22 mouse cellular contexts compared by ENCODE assay signal in the genomic region with DNA sequence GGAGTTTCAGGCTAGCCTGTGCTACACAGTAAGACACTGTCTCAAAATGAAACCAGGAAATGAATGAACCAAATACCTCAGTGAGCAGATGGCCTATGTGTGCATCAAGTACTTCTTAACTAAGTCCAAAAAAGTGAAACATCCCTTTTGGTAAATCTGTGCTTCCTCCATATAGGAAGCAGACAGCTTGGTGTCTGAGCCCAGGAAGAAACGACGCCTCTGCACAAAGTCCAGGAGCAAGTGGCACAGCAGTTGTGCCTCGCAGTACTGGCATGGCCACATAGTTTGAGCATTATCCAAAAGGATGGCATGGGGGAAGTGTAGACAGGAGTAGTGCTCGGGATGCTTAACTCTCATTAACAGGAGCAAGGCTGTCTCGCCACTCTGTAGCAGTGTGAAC.
A peak's percentile ranks its signal among the peaks of the same experiment; 100 is the strongest.
DNase-seq lines count a peak whose midpoint lies in the region; ATAC-seq lines count a peak whose summit lies in the region.
"Had no signal": no experiment of that assay in that cellular context is flagged by ENCODE, and none has a peak within 500 bp of the region (broad histone marks: within the 10 kb centered on the region; RNA-seq: fewer than 3 reads in every experiment).

No protein-coding gene starts in this region.

- peak; percentile 94 for ATAC-seq in frontal cortex, adult (ENCODE audit: low TSS enrichment)
- ATAC-seq: activated CD4-positive, CD25-positive, alpha-beta regulatory T cell, adult 4 months; CD4-positive, CD25-positive, alpha-beta regulatory T cell, adult 4 months; forebrain, embryonic 14.5 days; forebrain, embryonic 16.5 days; Patski had no signal

- intact Hi-C loops in heart, postnatal 14 days (cut with DNase I): no loop called here

- DNase-seq in frontal cortex, postnatal 36 days (ENCODE audit: low spot score in 2 of 2): no peak
- peak; percentile 41 for DNase-seq in layer of hippocampus, adult 9-11 months
- no peak for DNase-seq in layer of hippocampus, adult 11-12 months (ENCODE audit: low spot score)
- peak; percentile 69 for DNase-seq in brain, adult 2 months (ENCODE audit: low read depth, low spot score)
- DNase-seq in heart, postnatal 14 days: no peak
- DNase-seq: adrenal gland, adult 8-10 months; adrenal gland, postnatal 14 days; adrenal gland, postnatal 36 days; B cell, adult 2 months; cerebellum, adult 11 months; cerebellum, adult 18-20 months; cerebellum, adult 8-10 months; cerebellum, adult 9-11 months; cerebellum, postnatal 14 days; cerebellum, postnatal 36 days; embryo, embryonic 11 days had no signal

Comparison
In these comparisons a context has a peak if more than half of its experiments do, and no peak if none do; other contexts are left out.
1. DNase-seq: peak in layer of hippocampus, adult 9-11 months (single experiment) and brain, adult 2 months (single experiment); none in frontal cortex, postnatal 36 days (0 of 2), layer of hippocampus, adult 11-12 months (single experiment) and heart, postnatal 14 days (0 of 2).